Mouse (Mus musculus) cerebellum, adult 2 months (tissue): ENCODE data around the gene 2210016F16Rik.

Source experiments
- CTCF ChIP-seq: fragments of 200-500 bp; IDR thresholded peaks from 2 replicates; pipeline ENCODE4 v1.5.1; 2011; ENCODE audit warnings: low read depth, mild to moderate bottlenecking, control low read depth, low read length, moderate library complexity, borderline replicate concordance; ENCODE audit not compliant: insufficient read depth
- POLR2A ChIP-seq: fragments of 200-500 bp; IDR thresholded peaks from 2 replicates; pipeline ENCODE4 v1.6.1; 2011; ENCODE audit warnings: low read length, control low read depth, borderline replicate concordance; ENCODE audit not compliant: insufficient read depth

DNA sequence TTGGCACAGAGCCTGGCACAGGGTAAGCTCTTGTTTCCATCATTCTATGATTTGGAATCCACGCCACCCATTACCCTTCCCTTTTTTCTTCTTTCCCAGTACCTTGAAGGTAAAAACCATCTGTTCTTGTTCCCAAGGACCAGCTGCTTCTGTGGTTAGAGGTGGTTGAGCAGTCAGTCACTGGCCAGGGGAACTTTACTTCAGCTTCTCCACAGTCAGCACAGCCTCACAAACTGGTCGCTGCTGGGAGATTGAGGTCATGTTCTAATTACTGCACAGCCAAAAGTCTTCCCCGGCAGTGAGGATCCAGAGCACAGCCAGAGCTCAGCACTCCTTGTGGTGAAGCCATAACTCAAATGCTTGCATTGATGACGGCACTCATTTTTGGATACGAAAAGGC, 30.8 kb upstream of the 2210016F16Rik start:
- TF ChIP-seq POLR2A = no peak
- no peak for TF ChIP-seq CTCF
